Mouse (Mus musculus): ENCODE measurements at regions not wholly inside any gene's neighbourhood (a gene's known extent, or its start where the extent isn't known, plus 50 kb on each side); places are given as distances from the start of the nearest gene placed in this dataset.

DNA sequence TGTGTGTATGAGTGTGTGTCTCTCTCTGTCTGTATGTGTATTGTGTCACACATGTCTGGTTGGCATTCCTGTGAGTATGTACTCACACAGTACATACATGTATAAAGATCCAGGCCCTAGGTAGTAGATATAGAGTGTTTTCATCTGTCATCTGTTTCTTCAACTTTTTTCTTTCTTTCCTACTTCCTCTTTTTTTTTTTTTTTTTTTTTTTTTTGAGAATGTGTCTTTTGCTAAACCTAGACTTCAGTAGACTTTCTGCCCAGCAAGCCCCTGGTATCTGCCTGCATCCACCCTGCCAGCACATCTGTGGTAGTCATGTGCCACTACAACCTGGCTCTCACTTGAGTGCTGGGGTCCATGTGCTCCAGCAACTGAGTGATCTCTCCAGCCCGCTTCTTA, 1073.3 kb downstream of the Diaph3 start:
- TF ChIP-seq CTCF (IDR thresholded peaks at IDR 0.05; ENCODE audit: insufficient read depth, low read depth, low read length) (no peak), POLR2A (IDR thresholded peaks at IDR 0.05; ENCODE audit: insufficient read depth, low read depth, low read length) (no peak)

Data from olfactory bulb, adult 2 months (tissue).